Mouse (Mus musculus): Measurements from ENCODE around the gene Fgf11. TPM values are rescaled to one million over a fixed set of nuclear protein-coding genes. Genes with fewer than 3 reads are reported as not detected.

Gene Fgf11
- polyA plus RNA-seq, 1 experiment from 2014 or later: 0.21 TPM

GRCm38 (mm10) chr11:69766126-69766609, 35.5 kb downstream of the Fgf11 start:
- H3K9me3 ChIP-seq (replicated peaks; ENCODE audit: control insufficient read depth, low read length): no peaks in the 10 kb centered on the region
- H3K9ac ChIP-seq (ENCODE audit: low read depth, low read length): peak overlapping the region; percentile 76
- H3K27me3 ChIP-seq (ENCODE audit: control insufficient read depth, insufficient read depth, low read depth, low read length): 0 out of 2 replicates have a peak, but pooled peaks cover 4% of the 10 kb centered on the region
- peaks cover 11% of the 10 kb centered on the region for H3K4me1 ChIP-seq (ENCODE audit: control insufficient read depth, low read depth, low read length)
- ATAC-seq (ENCODE audit: low read depth): peak; percentile 79
- peak overlapping the region; percentile 73 for H3K4me3 ChIP-seq (ENCODE audit: low read depth, low read length)
- under 1% methylated on average over 35 of the region's 37 CpGs for WGBS (ENCODE audit: insufficient replicate concordance)
- H3K4me2 ChIP-seq (ENCODE audit: low read depth, low read length): peak overlapping the region; percentile 88
- peak overlapping the region; percentile 66 for H3K27ac ChIP-seq (ENCODE audit: low read length)
- H3K36me3 ChIP-seq (ENCODE audit: control insufficient read depth, insufficient read depth): no peaks in the 10 kb centered on the region

GRCm38 (mm10) chr11:69765221-69766125, 36.2 kb downstream of the Fgf11 start, which contains the start of gene Zbtb4:
Zbtb4 (plus strand) TSS chr11:69765912.
- H3K9me3 ChIP-seq (replicated peaks; ENCODE audit: control insufficient read depth, low read length): no peaks in the 10 kb centered on the region
- H3K4me1 ChIP-seq (ENCODE audit: control insufficient read depth, low read depth, low read length): peaks cover 14% of the 10 kb centered on the region
- H3K4me2 ChIP-seq (ENCODE audit: low read depth, low read length): peak within 1 kb of the TSS; percentile 88
- H3K4me3 ChIP-seq (ENCODE audit: low read depth, low read length): peak within 1 kb of the TSS; percentile 73
- peak within 1 kb of the TSS; percentile 66 for H3K27ac ChIP-seq (ENCODE audit: low read length)
- peak; percentile 52 for ATAC-seq (ENCODE audit: low read depth)
- WGBS (ENCODE audit: insufficient replicate concordance): 28% methylated on average over 35 of the region's 55 CpGs
- H3K27me3 ChIP-seq (ENCODE audit: control insufficient read depth, insufficient read depth, low read depth, low read length): 0 out of 2 replicates have a peak, but pooled peaks cover 4% of the 10 kb centered on the region
- peak within 1 kb of the TSS; percentile 76 for H3K9ac ChIP-seq (ENCODE audit: low read depth, low read length)
- no peaks in the 10 kb centered on the region for H3K36me3 ChIP-seq (ENCODE audit: control insufficient read depth, insufficient read depth)

- WGBS (ENCODE audit: insufficient replicate concordance): 67% methylated on average over 7 of the region's 7 CpGs
- H3K36me3 ChIP-seq (ENCODE audit: control insufficient read depth, insufficient read depth): no peaks in the 10 kb centered on the region
- no peak overlapping the region for H3K27ac ChIP-seq (ENCODE audit: low read length)
- H3K9me3 ChIP-seq (replicated peaks; ENCODE audit: control insufficient read depth, low read length): no peaks in the 10 kb centered on the region
- 0 out of 2 replicates have a peak, but pooled peaks cover 4% of the 10 kb centered on the region for H3K27me3 ChIP-seq (ENCODE audit: control insufficient read depth, insufficient read depth, low read depth, low read length)
- no peak overlapping the region for H3K9ac ChIP-seq (ENCODE audit: low read depth, low read length)
- no peak overlapping the region for H3K4me2 ChIP-seq (ENCODE audit: low read depth, low read length)
- H3K4me3 ChIP-seq (ENCODE audit: low read depth, low read length): no peak overlapping the region
- H3K4me1 ChIP-seq (ENCODE audit: control insufficient read depth, low read depth, low read length): peaks cover 25% of the 10 kb centered on the region
- ATAC-seq (ENCODE audit: low read depth): no peak
These were observed 38.1 kb downstream of the Fgf11 start for GRCm38 (mm10) chr11:69763551-69763950.

GRCm38 (mm10) chr11:69761868-69762267, 39.8 kb downstream of the Fgf11 start, which contains the start of gene Slc35g3:
Slc35g3 (minus strand) TSS chr11:69761968.
- 75% methylated on average over 1 of the region's 1 CpGs for WGBS (ENCODE audit: insufficient replicate concordance)
- no peak within 1 kb of the TSS for H3K9ac ChIP-seq (ENCODE audit: low read depth, low read length)
- ATAC-seq (ENCODE audit: low read depth): no peak
- no peak within 1 kb of the TSS for H3K27ac ChIP-seq (ENCODE audit: low read length)
- 0 out of 2 replicates have a peak, but pooled peaks cover 4% of the 10 kb centered on the region for H3K27me3 ChIP-seq (ENCODE audit: control insufficient read depth, insufficient read depth, low read depth, low read length)
- H3K4me2 ChIP-seq (ENCODE audit: low read depth, low read length): no peak within 1 kb of the TSS
- peaks cover 31% of the 10 kb centered on the region for H3K4me1 ChIP-seq (ENCODE audit: control insufficient read depth, low read depth, low read length)
- H3K36me3 ChIP-seq (ENCODE audit: control insufficient read depth, insufficient read depth): no peaks in the 10 kb centered on the region
- no peak within 1 kb of the TSS for H3K4me3 ChIP-seq (ENCODE audit: low read depth, low read length)
- no peaks in the 10 kb centered on the region for H3K9me3 ChIP-seq (replicated peaks; ENCODE audit: control insufficient read depth, low read length)

- Histone ChIP-seq H3K27ac (ENCODE audit: low read length) (no peak overlapping the region), H3K4me1 (ENCODE audit: control insufficient read depth, low read depth, low read length) (peaks cover 29% of the 10 kb centered on the region), H3K4me2 (ENCODE audit: low read depth, low read length) (no peak overlapping the region), H3K4me3 (ENCODE audit: low read depth, low read length) (no peak overlapping the region), H3K36me3 (ENCODE audit: control insufficient read depth, insufficient read depth) (no peaks in the 10 kb centered on the region; the same call in 1 of the 2 replicates), H3K27me3 (ENCODE audit: control insufficient read depth, insufficient read depth, low read depth, low read length) (no peaks in the 10 kb centered on the region), H3K9ac (ENCODE audit: low read depth, low read length) (no peak overlapping the region), H3K9me3 (replicated peaks; ENCODE audit: control insufficient read depth, low read length) (no peaks in the 10 kb centered on the region)
- no peak for ATAC-seq (ENCODE audit: low read depth)
- 83% methylated on average over 7 of the region's 7 CpGs for WGBS (ENCODE audit: insufficient replicate concordance)
These were observed 40.8 kb downstream of the Fgf11 start for GRCm38 (mm10) chr11:69760901-69761200.

- H3K27me3 ChIP-seq (ENCODE audit: control insufficient read depth, insufficient read depth, low read depth, low read length): no peaks in the 10 kb centered on the region
- no peaks in the 10 kb centered on the region for H3K9me3 ChIP-seq (replicated peaks; ENCODE audit: control insufficient read depth, low read length)
- no peaks in the 10 kb centered on the region; the same call in 1 of the 2 replicates for H3K36me3 ChIP-seq (ENCODE audit: control insufficient read depth, insufficient read depth)
- H3K27ac ChIP-seq (ENCODE audit: low read length): peak overlapping the region; percentile 97
- WGBS (ENCODE audit: insufficient replicate concordance): 65% methylated on average over 14 of the region's 14 CpGs
- peak overlapping the region; percentile 63; the same call in 1 of the 2 replicates for H3K9ac ChIP-seq (ENCODE audit: low read depth, low read length)
- no peak for ATAC-seq (ENCODE audit: low read depth)
- H3K4me1 ChIP-seq (ENCODE audit: control insufficient read depth, low read depth, low read length): peaks cover 31% of the 10 kb centered on the region
- H3K4me2 ChIP-seq (ENCODE audit: low read depth, low read length): peak overlapping the region; percentile 93
- H3K4me3 ChIP-seq (ENCODE audit: low read depth, low read length): peak overlapping the region; percentile 71
These were observed 41.3 kb downstream of the Fgf11 start for GRCm38 (mm10) chr11:69760160-69760900.

- Histone ChIP-seq H3K9ac (ENCODE audit: low read depth, low read length) (peak overlapping the region; percentile 63), H3K4me1 (ENCODE audit: control insufficient read depth, low read depth, low read length) (peaks cover 38% of the 10 kb centered on the region), H3K27me3 (ENCODE audit: control insufficient read depth, insufficient read depth, low read depth, low read length) (no peaks in the 10 kb centered on the region), H3K9me3 (replicated peaks; ENCODE audit: control insufficient read depth, low read length) (no peaks in the 10 kb centered on the region), H3K4me3 (ENCODE audit: low read depth, low read length) (peak overlapping the region; percentile 71), H3K4me2 (ENCODE audit: low read depth, low read length) (peak overlapping the region; percentile 93), H3K27ac (ENCODE audit: low read length) (peak overlapping the region; percentile 97), H3K36me3 (ENCODE audit: control insufficient read depth, insufficient read depth) (no peaks in the 10 kb centered on the region; the same call in 1 of the 2 replicates)
- peak; percentile 83 for ATAC-seq (ENCODE audit: low read depth)
- WGBS (ENCODE audit: insufficient replicate concordance): under 1% methylated on average over 37 of the region's 37 CpGs
These were observed 42.5 kb downstream of the Fgf11 start for GRCm38 (mm10) chr11:69758971-69759721.

- no peaks in the 10 kb centered on the region; the same call in 1 of the 2 replicates for H3K36me3 ChIP-seq (ENCODE audit: control insufficient read depth, insufficient read depth)
- H3K27me3 ChIP-seq (ENCODE audit: control insufficient read depth, insufficient read depth, low read depth, low read length): no peaks in the 10 kb centered on the region
- ATAC-seq (ENCODE audit: low read depth): peak; percentile 90
- under 1% methylated on average over 36 of the region's 36 CpGs for WGBS (ENCODE audit: insufficient replicate concordance)
- H3K4me1 ChIP-seq (ENCODE audit: control insufficient read depth, low read depth, low read length): peaks cover 42% of the 10 kb centered on the region
- H3K27ac ChIP-seq (ENCODE audit: low read length): peak within 1 kb of the TSS; percentile 97
- H3K4me2 ChIP-seq (ENCODE audit: low read depth, low read length): peak within 1 kb of the TSS; percentile 93
- no peaks in the 10 kb centered on the region for H3K9me3 ChIP-seq (replicated peaks; ENCODE audit: control insufficient read depth, low read length)
- peak within 1 kb of the TSS; percentile 71 for H3K4me3 ChIP-seq (ENCODE audit: low read depth, low read length)
- peak within 1 kb of the TSS; percentile 91 for H3K9ac ChIP-seq (ENCODE audit: low read depth, low read length)
These were observed 43.1 kb downstream of the Fgf11 start, which contains the start of gene Polr2a for GRCm38 (mm10) chr11:69758478-69758970. Polr2a (minus strand) TSS chr11:69758637.
